Mouse (Mus musculus) CH12.LX (cell line): ENCODE measurements around the gene Bcdin3d.

ENCODE experiments used
- CTCF ChIP-seq, 2 experiments: IDR thresholded peaks in 1 of 2; conservative IDR thresholded peaks in 1 of 2; 2 replicates each; pipeline ENCODE4 v1.5.1; 2011 to 2012; ENCODE audit warnings: low read depth in 2 of 2, low read length in 2 of 2, improper control_type of control experiment in 1 of 2, inconsistent platforms in 1 of 2, mild to moderate bottlenecking in 1 of 2, moderate library complexity in 1 of 2
- ELF1 ChIP-seq: IDR thresholded peaks from 2 replicates; pipeline ENCODE4 v1.6.1; 2014; ENCODE audit warnings: low read depth, mild to moderate bottlenecking, inconsistent platforms, low read length, improper control_type of control experiment
- EP300 ChIP-seq: IDR thresholded peaks from 2 replicates; pipeline ENCODE4 v1.6.1; 2011; ENCODE audit warnings: low read length, improper control_type of control experiment
- GABPA ChIP-seq: IDR thresholded peaks from 2 replicates; pipeline ENCODE4 v1.6.1; 2012; ENCODE audit warnings: low read depth, low read length, improper control_type of control experiment, inconsistent platforms; ENCODE audit not compliant: insufficient replicate concordance
- NELFE ChIP-seq: IDR thresholded peaks from 2 replicates; pipeline ENCODE4 v1.6.1; 2011; ENCODE audit warnings: low read depth, low read length, improper control_type of control experiment
- POLR2A ChIP-seq: IDR thresholded peaks from 2 replicates; pipeline ENCODE4 v1.6.1; 2011; ENCODE audit warnings: low read depth, mild to moderate bottlenecking, improper control_type of control experiment, low read length
- TCF12 ChIP-seq: IDR thresholded peaks from 2 replicates; pipeline ENCODE4 v1.6.1; 2014; ENCODE audit warnings: low read depth, mild to moderate bottlenecking, inconsistent platforms, low read length, improper control_type of control experiment
- USF2 ChIP-seq: conservative IDR thresholded peaks from 2 replicates; pipeline ENCODE4 v1.6.1; 2011; ENCODE audit warnings: low read depth, low read length, improper control_type of control experiment
- ZC3H11A ChIP-seq: IDR thresholded peaks from 2 replicates; pipeline ENCODE4 v1.6.1; 2012; ENCODE audit warnings: low read depth, mild to moderate bottlenecking, inconsistent platforms, low read length, improper control_type of control experiment
- ZKSCAN1 ChIP-seq: IDR thresholded peaks from 2 replicates; pipeline ENCODE4 v1.6.1; 2012; ENCODE audit warnings: low read depth, inconsistent platforms, low read length, improper control_type of control experiment, borderline replicate concordance
- ZNF384 ChIP-seq: IDR thresholded peaks from 2 replicates; pipeline ENCODE4 v1.6.1; 2012; ENCODE audit warnings: low read depth, low read length, improper control_type of control experiment, inconsistent platforms

- TF ChIP-seq GABPA: no peak
- TF ChIP-seq POLR2A: no peak
- TF ChIP-seq ZNF384: no peak
- TF ChIP-seq CTCF (conservative IDR thresholded peaks at IDR 0.05 in 1 of 2, IDR thresholded peaks at IDR 0.05 in 1 of 2; ENCODE audit: low read depth in 2 of 2, low read length in 2 of 2): no peak
- no peak for TF ChIP-seq ZC3H11A
- TF ChIP-seq NELFE: no peak
- TF ChIP-seq TCF12: no peak
- no peak for TF ChIP-seq ELF1
- no peak for TF ChIP-seq ZKSCAN1
- TF ChIP-seq EP300: no peak
- TF ChIP-seq USF2: no peak
These were observed 4.2 kb downstream of the Bcdin3d start for GRCm38 (mm10) chr15:99470224-99470761.
